Mouse (Mus musculus) gastrocnemius, adult 2 months (tissue): ENCODE data around the gene Raph1. TPM values are rescaled to one million over a fixed set of nuclear protein-coding genes. Genes with fewer than 3 reads are reported as not detected.

Experiments
- DNase-seq: peaks from one replicate; pipeline ENCODE4 v3.0.0; 2022
- H3K27ac ChIP-seq: fragments of 200-600 bp; 2 replicates; pipeline ENCODE4 v1.8.1; 2022; ENCODE audit warnings: mild to moderate bottlenecking
- H3K4me3 ChIP-seq: fragments of 200-600 bp; 2 replicates; pipeline ENCODE4 v1.8.1; 2022; ENCODE audit warnings: mild to moderate bottlenecking, moderate library complexity
- CTCF ChIP-seq: fragments of 200-600 bp; IDR thresholded peaks from 2 replicates; pipeline ENCODE4 v1.8.1; 2022; ENCODE audit warnings: antibody characterized with exemption, mild to moderate bottlenecking, moderate library complexity
- intact Hi-C: fragments of 180-260 bp; cut with DNase I; formaldehyde crosslinking; loops from one replicate; pipeline ENCODE4 v1.15.1; 2025
- long read RNA-seq, 2 experiments: library from polyadenylated mRNA; stranded (forward); transcript quantifications; one replicate each; pipeline ENCODE4 v2.0.0; 2021
- total RNA-seq, 2 experiments: library from RNA; stranded (reverse); gene quantifications; 2 replicates each; pipeline ENCODE4 v1.2.3; 2021

The Raph1 gene
- 10 to 100 TPM; 20.9 to 27.0 TPM for total RNA-seq
- long read RNA-seq, experiment 1, partial matches to known transcripts, result 0 of 3 reads
- long read RNA-seq, experiment 1, other reads (novel, unspliced or antisense), result 3 of 3 reads
- long read RNA-seq, experiment 2, partial matches to known transcripts, result 0 of 1 reads
- long read RNA-seq, experiment 2, other reads (novel, unspliced or antisense), result 1 of 1 reads

DNA sequence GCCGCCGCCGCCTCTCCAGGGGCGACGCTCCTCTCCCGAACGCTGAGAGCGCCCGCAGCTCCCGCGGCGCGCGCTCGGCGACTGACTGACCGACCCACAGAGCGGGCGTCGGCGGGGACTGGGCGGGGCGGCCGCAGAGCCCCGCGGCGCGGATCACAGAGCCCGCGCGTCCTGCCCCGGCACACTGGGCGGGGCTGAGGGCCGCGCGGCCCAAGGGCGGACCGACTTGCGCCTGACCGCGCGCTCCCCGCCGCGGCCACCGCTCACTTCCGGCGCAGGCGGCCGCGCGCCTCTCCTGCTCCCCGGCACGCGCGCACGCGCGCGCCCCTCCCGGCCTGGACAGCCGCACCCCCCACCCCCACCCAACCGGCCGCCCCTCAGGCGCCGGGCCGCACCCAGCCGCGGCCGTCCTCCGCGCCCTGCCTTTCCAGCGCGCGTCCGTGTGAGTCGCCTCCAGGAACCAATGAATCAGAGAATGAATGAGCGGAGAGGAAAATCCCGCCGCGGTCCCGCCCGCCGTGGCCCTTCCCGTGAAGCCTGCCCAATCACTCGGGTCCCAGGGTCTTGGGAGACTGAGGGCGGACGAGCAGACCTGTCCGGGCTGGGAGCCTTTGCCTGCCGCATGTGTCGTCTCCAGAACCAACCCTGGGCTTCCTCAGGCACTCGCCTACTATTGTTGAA, at the start of gene Raph1:
Gene Raph1 (minus strand): TSS at position 474 of the 681 bp plus-strand sequence.
- peak; percentile 95 for DNase-seq
- peak; percentile 25 for TF ChIP-seq CTCF
- H3K27ac ChIP-seq, result peak within 1 kb of the TSS; percentile 98
- peak within 1 kb of the TSS; percentile 86 for H3K4me3 ChIP-seq
- intact Hi-C loops, result loop anchor here (2.0 to 10.0 kb wide), 4 partner anchors 101 to 294 kb away; partner anchors contain the start of gene Cd28

DNA sequence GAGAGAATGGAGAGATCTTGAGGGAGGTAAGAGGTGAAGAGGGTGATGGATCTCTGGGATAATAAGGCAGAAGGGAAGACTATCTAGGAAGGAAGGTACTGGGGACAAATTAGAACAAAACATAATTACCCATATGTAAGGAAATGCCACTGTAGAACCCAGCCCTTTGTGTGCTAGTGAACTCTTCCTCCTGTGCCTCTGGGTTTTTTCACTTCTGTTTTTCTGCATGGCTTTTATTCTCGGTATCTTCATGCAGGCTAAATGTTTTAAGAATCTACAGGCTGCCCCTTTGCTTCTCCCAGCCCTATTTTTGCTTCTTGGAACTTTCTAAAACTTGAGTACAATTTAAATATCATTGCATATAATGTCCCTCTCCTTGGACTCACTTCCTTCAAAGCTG, 48.8 kb upstream of the Raph1 start:
- peak overlapping the region; percentile 44; the same call in 1 of the 2 replicates for H3K27ac ChIP-seq
- no peak for DNase-seq
- no peak overlapping the region for H3K4me3 ChIP-seq
- intact Hi-C loops, result loop anchor here (5.0 kb wide), 1 partner anchor 52 kb away; no protein-coding TSS in a partner anchor
- TF ChIP-seq CTCF, result no peak

DNA sequence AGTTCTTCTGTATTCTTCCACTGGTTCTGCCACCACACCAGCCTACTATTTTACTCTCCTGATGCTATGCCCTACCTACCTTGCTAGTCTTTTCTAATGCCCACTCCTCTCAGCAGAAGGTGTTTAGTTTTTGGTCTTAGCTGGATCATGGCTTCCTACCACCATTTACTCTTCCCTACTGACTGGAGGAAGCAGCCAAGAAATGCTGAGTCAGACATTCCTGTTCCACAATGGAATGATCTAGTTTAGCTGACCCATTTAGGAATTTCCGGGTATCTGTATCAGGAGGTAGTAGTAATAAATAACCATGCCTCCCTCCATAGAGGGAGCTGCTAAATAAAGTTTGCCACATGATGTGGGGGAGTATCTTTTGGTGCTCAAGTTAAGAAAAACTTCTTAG, 48.0 kb upstream of the Raph1 start:
- no peak for DNase-seq
- H3K4me3 ChIP-seq, result no peak overlapping the region
- H3K27ac ChIP-seq, result peak overlapping the region; percentile 44
- intact Hi-C loops, result loop anchor here (5.0 kb wide), 1 partner anchor 52 kb away; no protein-coding TSS in a partner anchor
- no peak for TF ChIP-seq CTCF

DNA sequence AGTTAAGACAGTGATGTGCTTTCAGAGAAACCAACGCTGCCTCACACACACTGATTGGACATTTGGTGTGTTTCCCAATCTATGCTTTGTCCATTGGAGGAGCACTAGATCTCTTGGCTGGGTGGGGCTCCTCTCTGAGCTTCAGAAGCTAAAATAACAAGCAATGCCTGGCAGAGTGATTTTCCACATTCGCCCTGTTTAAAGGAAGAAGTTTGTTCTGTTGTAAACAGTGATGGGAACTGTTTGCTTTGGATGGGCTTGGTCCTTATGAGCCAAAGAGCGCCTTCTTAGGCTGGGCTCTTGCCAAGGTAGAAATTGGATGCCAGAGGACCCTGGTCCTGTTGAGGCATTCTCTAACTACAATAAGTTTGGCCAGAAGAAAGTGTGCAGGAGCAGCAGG, 45.1 kb upstream of the Raph1 start:
- Histone ChIP-seq H3K4me3 (no peak overlapping the region), H3K27ac (peak overlapping the region; percentile 56)
- no peak for TF ChIP-seq CTCF
- DNase-seq, result no peak
- intact Hi-C loops, result no loop called here

DNA sequence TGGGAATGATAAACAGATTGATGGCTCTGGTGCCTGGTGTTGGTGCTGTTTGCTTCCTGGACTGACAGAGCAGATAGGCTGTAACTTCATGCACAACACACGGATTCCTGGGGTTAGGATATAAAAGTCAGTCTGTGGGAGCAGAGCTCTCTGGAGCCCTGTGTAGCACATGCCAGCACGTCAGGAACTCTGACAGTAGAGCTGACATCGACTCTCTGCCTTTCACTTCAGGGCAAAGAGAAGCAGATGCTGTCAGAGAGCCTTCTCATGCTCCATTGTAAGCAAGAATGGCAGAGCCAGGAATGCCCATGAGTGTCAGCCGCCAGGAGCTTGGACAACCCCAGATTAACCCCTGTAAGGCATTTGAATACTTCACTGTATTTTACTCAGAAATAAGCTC, 43.7 kb upstream of the Raph1 start:
- peak overlapping the region; percentile 56 for H3K27ac ChIP-seq
- intact Hi-C loops, result no loop called here
- TF ChIP-seq CTCF, result no peak

DNA sequence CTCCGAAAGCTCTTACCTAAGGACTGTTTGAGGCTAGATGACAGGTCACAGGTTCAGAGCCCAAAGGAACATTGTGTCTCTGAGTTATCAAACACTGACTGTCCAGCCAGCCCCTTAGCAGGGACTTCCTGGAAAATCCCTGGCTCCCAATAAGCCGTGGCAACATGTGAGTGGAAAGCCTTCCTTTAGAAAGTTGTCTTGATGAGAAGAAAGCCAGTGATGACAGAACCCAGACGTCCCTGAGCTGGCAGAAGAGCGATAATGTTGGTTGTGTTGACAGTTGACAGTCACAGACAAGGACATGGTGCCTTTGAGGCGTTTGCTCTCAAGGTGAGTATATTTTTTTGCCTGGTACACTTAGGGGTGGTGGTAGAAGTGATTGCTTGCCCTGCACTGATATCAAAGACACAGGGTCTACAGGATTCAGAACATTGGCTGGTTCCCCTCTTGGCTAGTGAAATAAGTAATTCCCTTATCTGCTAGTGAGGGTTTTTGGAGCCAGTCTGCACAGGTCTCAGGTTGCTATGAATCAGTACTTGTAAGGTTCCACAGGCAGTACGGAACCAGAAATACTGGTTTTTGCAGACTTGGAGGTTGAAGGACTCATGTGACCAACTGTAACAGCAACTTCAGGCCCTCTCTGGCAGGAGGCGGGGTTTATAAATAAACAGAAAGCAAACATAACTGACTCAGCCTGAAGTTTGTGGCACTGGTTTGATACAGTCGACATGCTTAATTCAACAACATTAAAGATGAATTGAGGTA, 42.3 kb upstream of the Raph1 start:
- no peak overlapping the region for H3K4me3 ChIP-seq
- intact Hi-C loops, result no loop called here
- DNase-seq, result no peak
- no peak overlapping the region for H3K27ac ChIP-seq
- no peak for TF ChIP-seq CTCF

More for the DNA sequence above, 43.7 kb upstream of the Raph1 start:
- DNase-seq, result no peak
- H3K4me3 ChIP-seq, result no peak overlapping the region

DNA sequence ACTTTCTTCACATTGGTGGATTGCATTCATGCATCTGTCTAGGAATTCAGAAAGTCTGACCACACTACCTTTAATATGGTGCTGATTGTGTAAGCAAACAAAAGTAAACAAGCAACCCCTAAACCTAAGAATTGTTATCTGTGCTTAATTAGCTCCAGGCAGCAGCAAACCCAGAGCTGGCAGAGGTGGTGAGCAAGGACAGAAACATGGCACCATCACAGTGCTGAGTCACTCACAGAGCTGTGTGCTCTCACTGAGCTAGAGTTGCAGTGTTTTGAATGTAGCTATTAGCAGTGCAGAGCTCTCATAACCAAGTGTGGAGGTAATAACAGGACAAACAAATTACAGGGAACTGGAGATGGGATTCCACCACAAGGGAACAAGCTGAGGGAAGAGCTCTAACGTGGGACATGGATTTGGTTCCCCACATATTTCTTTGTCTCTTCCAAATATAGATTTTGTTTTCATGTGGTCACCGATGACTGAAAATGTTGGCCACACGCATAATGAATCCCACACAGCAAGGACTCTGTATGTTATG, 37.6 kb upstream of the Raph1 start:
- TF ChIP-seq CTCF, result no peak
- intact Hi-C loops, result no loop called here
- Histone ChIP-seq H3K4me3 (no peak overlapping the region), H3K27ac (peak overlapping the region; percentile 53)
- DNase-seq, result peak; percentile 30

DNA sequence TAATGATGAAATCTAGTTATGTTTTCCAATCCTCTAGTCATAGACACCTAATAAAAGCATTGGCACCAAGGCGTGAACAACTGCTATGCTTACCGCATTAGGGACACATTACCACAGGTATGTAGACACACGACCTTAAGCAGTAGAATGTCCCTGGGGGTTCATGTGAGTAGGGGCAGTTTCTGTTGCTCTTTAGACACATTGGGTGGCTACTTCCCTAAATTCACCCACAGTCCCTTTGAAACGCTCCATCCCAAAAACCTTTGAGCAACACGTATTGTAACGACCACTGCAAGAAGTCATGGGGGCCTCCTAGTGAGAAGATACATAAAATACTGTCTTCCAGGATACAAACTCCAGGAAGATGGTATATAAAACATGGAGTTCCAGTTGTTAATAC, 33.8 kb upstream of the Raph1 start:
- DNase-seq, result no peak
- intact Hi-C loops, result no loop called here
- TF ChIP-seq CTCF, result no peak
- Histone ChIP-seq H3K27ac (no peak overlapping the region), H3K4me3 (no peak overlapping the region)

DNA sequence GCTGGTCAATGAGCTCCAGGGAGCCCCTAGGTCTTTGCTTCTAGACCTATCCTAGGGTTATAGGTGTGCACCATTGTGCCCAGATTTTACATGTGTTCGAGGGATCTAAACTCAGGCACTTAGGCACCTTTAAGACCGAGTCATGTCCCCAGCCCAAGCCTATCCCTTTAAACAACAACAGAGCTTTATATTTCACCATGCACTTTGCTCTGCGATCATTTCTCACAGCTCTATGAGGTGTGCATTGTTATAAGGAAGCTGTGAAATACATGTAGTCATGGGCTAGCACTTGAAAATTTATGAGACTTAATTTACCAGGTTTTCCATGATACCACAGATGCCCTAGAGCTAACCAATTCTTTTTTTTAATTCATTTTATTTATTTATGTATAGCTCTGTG, 33.0 kb upstream of the Raph1 start:
- Histone ChIP-seq H3K27ac (no peak overlapping the region), H3K4me3 (no peak overlapping the region)
- no peak for TF ChIP-seq CTCF
- DNase-seq, result no peak
- intact Hi-C loops, result no loop called here

DNA sequence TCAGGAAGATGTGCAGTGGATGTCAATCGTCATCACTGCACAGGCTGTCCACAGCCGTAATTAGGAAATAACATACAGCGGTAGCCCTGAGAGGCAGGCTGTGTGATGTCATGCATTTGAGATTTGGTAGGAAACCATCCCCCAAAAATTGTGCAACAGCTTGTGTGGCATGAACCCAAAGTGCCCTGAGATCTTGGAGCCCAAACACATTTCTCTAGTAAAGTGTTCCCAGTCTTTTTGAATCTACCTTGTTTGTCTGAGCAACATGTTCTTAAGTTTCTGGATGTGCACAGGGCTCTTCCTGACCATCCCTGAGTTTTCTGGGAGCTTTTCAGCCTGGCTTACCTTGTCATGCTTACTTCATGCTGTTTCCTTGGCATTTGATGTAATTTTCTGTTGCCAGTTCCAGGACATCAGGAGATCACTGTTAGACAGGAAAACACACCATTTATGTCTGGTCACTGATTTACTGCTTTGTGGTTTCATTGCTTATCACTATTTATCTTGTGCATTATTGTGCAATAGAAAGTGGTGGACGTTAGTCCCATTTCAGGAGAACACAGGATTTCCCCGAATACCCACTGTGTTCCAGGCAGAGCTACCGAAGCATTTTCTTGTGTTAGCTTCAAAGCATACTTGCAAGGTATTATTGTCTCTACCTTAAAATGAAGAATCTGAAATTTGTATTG, 32.3 kb upstream of the Raph1 start:
- no peak for TF ChIP-seq CTCF
- DNase-seq, result peak; percentile 38
- intact Hi-C loops, result no loop called here

DNA sequence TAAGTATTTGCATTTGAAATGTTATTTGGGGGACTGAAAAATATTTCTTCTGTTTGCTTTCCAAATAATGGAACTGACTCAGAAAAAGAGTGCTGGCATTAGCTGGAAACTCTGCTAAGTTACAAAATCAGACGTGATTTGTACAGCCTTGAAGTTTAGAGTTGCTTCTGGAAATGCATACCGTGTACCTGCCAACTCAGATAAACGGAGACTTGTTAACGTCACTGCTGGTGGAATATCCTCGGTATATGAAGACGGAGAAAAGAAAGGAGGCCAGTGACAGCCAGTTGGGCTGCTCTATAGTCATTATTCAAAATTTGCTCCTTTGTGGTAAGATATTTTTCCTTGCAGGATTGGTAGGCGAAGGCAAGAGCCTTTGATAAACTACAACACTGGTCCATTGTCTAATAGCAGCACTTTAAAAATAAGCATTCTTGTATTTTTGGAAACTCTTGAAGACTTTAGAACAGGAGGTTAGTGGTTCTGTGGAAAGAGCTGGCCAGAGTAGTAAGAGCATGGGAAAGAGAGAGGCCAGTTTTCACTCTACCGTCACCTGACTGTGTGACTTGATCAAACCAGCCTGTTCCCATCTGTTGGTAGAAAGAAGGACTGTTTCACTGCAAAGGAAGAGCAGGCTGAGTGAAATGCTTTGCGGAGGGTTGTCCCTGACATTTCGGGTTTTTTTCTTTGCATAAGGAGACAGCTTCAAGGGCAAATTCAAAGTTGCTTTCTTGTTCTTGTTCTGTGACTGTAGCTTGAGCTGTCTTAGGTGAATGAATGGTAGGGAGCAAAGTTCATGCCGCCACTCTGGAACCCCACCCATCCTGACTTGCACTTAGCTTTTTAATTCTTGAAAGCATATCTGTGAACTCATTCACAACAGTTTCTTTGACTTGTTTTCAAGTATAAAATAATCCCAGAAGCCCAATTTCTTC, 29.7 kb upstream of the Raph1 start:
- DNase-seq, result no peak
- Histone ChIP-seq H3K4me3 (no peak overlapping the region), H3K27ac (no peak overlapping the region)
- intact Hi-C loops, result no loop called here
- TF ChIP-seq CTCF, result no peak

More for the DNA sequence above, 32.3 kb upstream of the Raph1 start:
- Histone ChIP-seq H3K4me3 (no peak overlapping the region), H3K27ac (no peak overlapping the region)

DNA sequence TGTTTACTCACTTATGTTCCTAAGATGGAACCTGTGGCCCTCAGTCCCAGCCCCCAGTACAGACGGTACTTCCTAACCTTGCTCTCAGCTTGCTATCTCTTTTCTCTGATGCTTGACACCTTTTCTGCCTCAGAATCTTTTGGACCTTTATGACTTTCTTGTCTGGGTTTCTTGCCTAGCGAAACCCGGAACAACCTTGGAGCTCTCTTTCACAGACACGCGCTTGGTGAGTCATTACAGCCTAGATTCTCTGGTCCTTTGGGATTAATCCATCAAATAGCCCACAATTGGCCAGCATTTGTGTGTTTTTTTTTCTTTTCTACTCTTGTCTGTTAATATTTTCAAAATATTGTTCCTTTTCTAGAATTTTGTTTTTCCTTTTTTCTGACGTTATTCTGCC, 26.2 kb upstream of the Raph1 start:
- intact Hi-C loops, result no loop called here
- H3K4me3 ChIP-seq, result no peak overlapping the region
- DNase-seq, result no peak
- no peak for TF ChIP-seq CTCF
- no peak overlapping the region for H3K27ac ChIP-seq
